Mouse (Mus musculus) midbrain, postnatal 0 days (tissue): Measurements from ENCODE around the gene Klf13. TPM values are rescaled to one million over a fixed set of nuclear protein-coding genes. Genes with fewer than 3 reads are reported as not detected.

Experiments used
- ATAC-seq: fragments of 200-750 bp; cut with Nextera tagmentation; 2 replicates; pipeline ENCODE4 v1.8.0; 2017; ENCODE audit warnings: moderate number of reproducible peaks, mild to moderate bottlenecking, moderate TSS enrichment, moderate library complexity; ENCODE audit not compliant: low FRiP score
- DNase-seq: peaks from one replicate; pipeline ENCODE4 v3.0.0-alpha.2; 2015; ENCODE audit warnings: low spot score
- H3K27ac ChIP-seq: fragments of 300-500 bp; sonication (generic); 2 replicates; pipeline ENCODE4 v1.5.1; 2014; ENCODE audit warnings: low read depth, mild to moderate bottlenecking, low read length, mixed read lengths
- H3K27me3 ChIP-seq: fragments of 300-500 bp; sonication (generic); 2 replicates; pipeline ENCODE4 v1.6.1; 2014; ENCODE audit warnings: low read length, control low read depth, mixed read lengths; ENCODE audit not compliant: insufficient read depth
- H3K36me3 ChIP-seq: fragments of 300-500 bp; sonication (generic); 2 replicates; pipeline ENCODE4 v1.6.1; 2014; ENCODE audit warnings: low read length, control low read depth, mixed read lengths; ENCODE audit not compliant: insufficient read depth
- H3K4me1 ChIP-seq: fragments of 300-500 bp; sonication (generic); 2 replicates; pipeline ENCODE4 v1.6.1; 2014; ENCODE audit warnings: mild to moderate bottlenecking, control low read depth, antibody characterized with exemption, low read length, mixed read lengths; ENCODE audit not compliant: insufficient read depth
- H3K4me2 ChIP-seq: fragments of 300-500 bp; sonication (generic); 2 replicates; pipeline ENCODE4 v1.6.1; 2014; ENCODE audit warnings: low read depth, mild to moderate bottlenecking, low read length, mixed read lengths; ENCODE audit not compliant: poor library complexity, severe bottlenecking
- H3K4me3 ChIP-seq: fragments of 300-500 bp; sonication (generic); 2 replicates; pipeline ENCODE4 v1.5.1; 2014; ENCODE audit warnings: low read depth, mild to moderate bottlenecking, low read length, moderate library complexity
- H3K9ac ChIP-seq: fragments of 300-500 bp; sonication (generic); replicated peaks from 2 replicates; pipeline ENCODE4 v1.6.1; 2014; ENCODE audit warnings: mild to moderate bottlenecking, low read length, moderate library complexity, mixed read lengths; ENCODE audit not compliant: poor library complexity, severe bottlenecking
- H3K9me3 ChIP-seq: fragments of 300-500 bp; sonication (generic); 2 replicates; pipeline ENCODE4 v1.6.1; 2016; ENCODE audit warnings: low read length, control low read depth
- CTCF ChIP-seq: IDR thresholded peaks from 2 replicates; pipeline ENCODE4 v1.5.1; 2016; ENCODE audit warnings: antibody characterized with exemption, mild to moderate bottlenecking
- WGBS: fragments of 180-500 bp; shearing (Covaris S2); extraction: QIAGEN DNeasy Blood & Tissue Kit; methylation state at CpG from one replicate; pipeline ENCODE4 v1.1.7; 2014; 5-methylcytosine and 5-hydroxymethylcytosine counted together
- polyA plus RNA-seq: library from polyadenylated mRNA; unstranded; fragments of >200 nt; fragmentation: Nextera tagmentation; extraction: Ambion mirVana; gene quantifications from 2 replicates; pipeline ENCODE4 v1.2.1, GENCODE M21; 2015
- total RNA-seq: library from RNA; depleted of rRNA; stranded (reverse); fragments of >200 nt; gene quantifications from 2 replicates; pipeline ENCODE4 v1.2.3, GENCODE M21; 2014

Gene Klf13
- total and polyA plus RNA-seq, 2 experiments from 2014 or later, result 21.5 to 26.6 TPM

- H3K27ac ChIP-seq, result no peak overlapping the region
- H3K4me1 ChIP-seq, result peaks cover 19% of the 10 kb centered on the region; the same call in 1 of the 2 replicates
- H3K4me3 ChIP-seq, result no peak overlapping the region
- H3K4me2 ChIP-seq, result no peak overlapping the region
- H3K9me3 ChIP-seq, result no peaks in the 10 kb centered on the region
- H3K9ac ChIP-seq, result no peak overlapping the region
- 83% methylated on average over 6 of the region's 6 CpGs for WGBS
- ATAC-seq, result no peak
- no peaks in the 10 kb centered on the region for H3K36me3 ChIP-seq
- DNase-seq, result no peak
- TF ChIP-seq CTCF, result no peak
- H3K27me3 ChIP-seq, result no peaks in the 10 kb centered on the region
Measured at GRCm38 (mm10) chr7:63898201-63898600, 40.5 kb downstream of the Klf13 start.

GRCm38 (mm10) chr7:63897655-63898054 lies 41.1 kb downstream of the Klf13 start:
- ATAC-seq (no peak), DNase-seq (no peak)
- Histone ChIP-seq H3K4me3 (no peak overlapping the region), H3K27me3 (no peaks in the 10 kb centered on the region), H3K9ac (0 out of 2 replicates have a peak overlapping the region, but pooled peaks have one; percentile 44), H3K4me2 (peak overlapping the region; percentile 63; the same call in 1 of the 2 replicates), H3K36me3 (no peaks in the 10 kb centered on the region), H3K4me1 (peaks cover 19% of the 10 kb centered on the region; the same call in 1 of the 2 replicates), H3K27ac (no peak overlapping the region), H3K9me3 (no peaks in the 10 kb centered on the region)
- TF ChIP-seq CTCF, result no peak
- WGBS, result 59% methylated on average over 3 of the region's 3 CpGs

GRCm38 (mm10) chr7:63896968-63897468 lies 41.7 kb downstream of the Klf13 start:
- H3K4me2 ChIP-seq, result peak overlapping the region; percentile 63
- H3K36me3 ChIP-seq, result no peaks in the 10 kb centered on the region
- peak overlapping the region; percentile 44 for H3K9ac ChIP-seq
- DNase-seq (peak; percentile 92), ATAC-seq (peak; percentile 87)
- 4% methylated on average over 22 of the region's 22 CpGs for WGBS
- peak overlapping the region; percentile 44 for H3K27ac ChIP-seq
- H3K9me3 ChIP-seq, result no peaks in the 10 kb centered on the region
- no peaks in the 10 kb centered on the region for H3K27me3 ChIP-seq
- H3K4me3 ChIP-seq, result peak overlapping the region; percentile 30
- TF ChIP-seq CTCF, result peak; percentile 69
- H3K4me1 ChIP-seq, result peaks cover 19% of the 10 kb centered on the region; the same call in 1 of the 2 replicates

GRCm38 (mm10) chr7:63896276-63896967 lies 42.3 kb downstream of the Klf13 start:
- Histone ChIP-seq H3K27me3 (no peaks in the 10 kb centered on the region), H3K9me3 (no peaks in the 10 kb centered on the region), H3K4me1 (peaks cover 19% of the 10 kb centered on the region; the same call in 1 of the 2 replicates), H3K27ac (peak overlapping the region; percentile 57; the same call in 1 of the 2 replicates), H3K4me2 (peak overlapping the region; percentile 63), H3K9ac (peak overlapping the region; percentile 44), H3K36me3 (no peaks in the 10 kb centered on the region), H3K4me3 (peak overlapping the region; percentile 30)
- ATAC-seq (peak; percentile 35; the same call in 1 of the 2 replicates), DNase-seq (no peak)
- WGBS, result 23% methylated on average over 17 of the region's 17 CpGs
- TF ChIP-seq CTCF, result no peak

- H3K9me3 ChIP-seq, result no peaks in the 10 kb centered on the region
- H3K36me3 ChIP-seq, result peaks cover 6% of the 10 kb centered on the region
- H3K4me1 ChIP-seq, result peaks cover 16% of the 10 kb centered on the region; the same call in 1 of the 2 replicates
- WGBS, result 90% methylated on average over 3 of the region's 3 CpGs
- H3K27me3 ChIP-seq, result no peaks in the 10 kb centered on the region
- H3K27ac ChIP-seq, result no peak overlapping the region
- no peak for ATAC-seq
- no peak overlapping the region for H3K4me3 ChIP-seq
- TF ChIP-seq CTCF, result no peak
- H3K9ac ChIP-seq, result no peak overlapping the region
- H3K4me2 ChIP-seq, result no peak overlapping the region
- DNase-seq, result no peak
Measured at GRCm38 (mm10) chr7:63895223-63895622, 43.5 kb downstream of the Klf13 start.

GRCm38 (mm10) chr7:63894662-63895061 lies 44.1 kb downstream of the Klf13 start:
- Histone ChIP-seq H3K4me3 (no peak overlapping the region), H3K9ac (no peak overlapping the region), H3K9me3 (no peaks in the 10 kb centered on the region), H3K27ac (no peak overlapping the region), H3K36me3 (peaks cover 11% of the 10 kb centered on the region), H3K4me1 (peaks cover 16% of the 10 kb centered on the region; the same call in 1 of the 2 replicates), H3K4me2 (no peak overlapping the region), H3K27me3 (no peaks in the 10 kb centered on the region)
- WGBS, result 66% methylated on average over 4 of the region's 4 CpGs
- TF ChIP-seq CTCF, result no peak
- no peak for ATAC-seq
- DNase-seq, result no peak
